Mouse (Mus musculus): ENCODE data around the gene Apom.
A peak's percentile ranks its signal among the peaks of the same experiment; 100 is the strongest.

DNA sequence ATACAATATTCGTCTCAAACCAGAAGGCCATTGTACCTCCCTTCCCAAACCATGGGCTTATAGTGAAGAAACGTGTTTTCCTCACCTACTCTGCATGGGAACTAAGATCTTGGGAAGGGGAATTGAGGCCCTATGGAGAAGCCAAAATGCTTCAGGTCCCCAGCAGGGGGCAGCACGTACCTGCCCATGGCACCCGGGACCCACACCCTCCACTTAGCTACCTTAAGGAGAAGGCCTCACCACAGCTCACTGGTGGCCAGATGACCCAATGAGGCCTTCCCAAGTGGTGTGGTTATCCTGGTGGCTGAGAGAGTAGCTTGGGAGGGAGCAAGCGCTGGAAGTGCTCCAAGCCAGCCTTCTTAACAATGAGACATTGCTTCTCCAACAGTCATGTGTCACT lies 46.7 kb upstream of the Apom start:
- TF ChIP-seq CTCF (IDR thresholded peaks at IDR 0.05; ENCODE audit: low read depth) (peak; percentile 97), EP300 (IDR thresholded peaks at IDR 0.05; ENCODE audit: low read depth) (no peak)
